In the genomic region with DNA sequence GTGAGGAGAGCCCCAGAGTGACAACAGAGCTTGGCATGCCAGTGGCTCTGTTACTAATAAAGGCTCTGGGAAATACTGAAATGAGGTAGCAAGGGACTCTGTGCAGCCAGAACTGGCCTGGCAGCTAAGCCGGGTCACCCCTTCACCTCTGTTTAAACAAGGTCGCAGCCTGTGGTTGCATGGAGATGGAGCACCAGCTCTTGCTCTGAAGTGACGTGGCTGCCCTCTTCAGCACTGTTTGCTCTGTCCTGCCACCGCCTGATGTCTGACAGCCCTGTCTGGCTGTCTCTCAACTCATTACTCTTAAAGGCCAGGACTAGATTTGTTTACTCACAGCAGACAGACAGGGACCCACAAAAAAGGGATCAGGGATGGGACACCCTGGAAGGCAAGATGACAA, we compare ENCODE assay signal across 11 mouse cellular contexts. TPM values are rescaled to one million over a fixed set of nuclear protein-coding genes. Genes with fewer than 3 reads are reported as not detected.
DNase-seq lines count a peak whose midpoint lies in the region; ATAC-seq lines count a peak whose summit lies in the region.
"Had no signal": no experiment of that assay in that cellular context is flagged by ENCODE, and none has a peak within 500 bp of the region (broad histone marks: within the 10 kb centered on the region; RNA-seq: fewer than 3 reads in every experiment).

No protein-coding gene starts in this region.

- no peak overlapping the region for H3K9ac ChIP-seq in heart, embryonic 12.5 days
- H3K9ac ChIP-seq in hindbrain, embryonic 13.5 days = 0 out of 2 replicates have a peak overlapping the region, but pooled peaks have one; percentile 19
- H3K9ac ChIP-seq in lung, embryonic 16.5 days (ENCODE audit: low read length) = no peak overlapping the region

- H3K9me3 ChIP-seq in heart, embryonic 12.5 days (replicated peaks) = no peaks in the 10 kb centered on the region
- no peaks in the 10 kb centered on the region for H3K9me3 ChIP-seq in hindbrain, embryonic 13.5 days
- no peaks in the 10 kb centered on the region for H3K9me3 ChIP-seq in lung, embryonic 16.5 days (ENCODE audit: control insufficient read depth, low read length)

- H3K4me1 ChIP-seq in heart, embryonic 12.5 days (replicated peaks) = peaks cover 37% of the 10 kb centered on the region
- H3K4me1 ChIP-seq in hindbrain, embryonic 13.5 days (replicated peaks) = peaks cover 28% of the 10 kb centered on the region
- peaks cover 32% of the 10 kb centered on the region for H3K4me1 ChIP-seq in lung, embryonic 16.5 days (replicated peaks; ENCODE audit: control insufficient read depth, insufficient read depth, low read length)

- H3K4me3 ChIP-seq in heart, embryonic 12.5 days = no peak overlapping the region
- no peak overlapping the region for H3K4me3 ChIP-seq in hindbrain, embryonic 13.5 days
- no peak overlapping the region for H3K4me3 ChIP-seq in lung, embryonic 16.5 days (ENCODE audit: low read length)
- H3K4me3 ChIP-seq: erythroblast, embryonic 14.5 days had no signal

- intact Hi-C loops in heart, postnatal 14 days (cut with DNase I) = no loop called here

- H3K27ac ChIP-seq in heart, embryonic 12.5 days (ENCODE audit: poor library complexity, severe bottlenecking) = 0 out of 2 replicates have a peak overlapping the region, but pooled peaks have one; percentile 61
- H3K27ac ChIP-seq in hindbrain, embryonic 13.5 days = peak overlapping the region; percentile 18; the same call in 1 of the 2 replicates
- peak overlapping the region; percentile 48 for H3K27ac ChIP-seq in lung, embryonic 16.5 days (ENCODE audit: low read length)

- ATAC-seq in heart, embryonic 12.5 days (ENCODE audit: insufficient number of reproducible peaks, low FRiP score) = no peak
- no peak for ATAC-seq in hindbrain, embryonic 13.5 days (ENCODE audit: low FRiP score)
- ATAC-seq in lung, embryonic 16.5 days (ENCODE audit: low read depth) = peak; percentile 72
- ATAC-seq in activated CD4-positive, CD25-positive, alpha-beta regulatory T cell, adult 4 months = no peak

- H3K36me3 ChIP-seq in heart, embryonic 12.5 days = peaks cover 59% of the 10 kb centered on the region
- no peaks in the 10 kb centered on the region; the same call in 1 of the 2 replicates for H3K36me3 ChIP-seq in hindbrain, embryonic 13.5 days
- peaks cover 28% of the 10 kb centered on the region for H3K36me3 ChIP-seq in lung, embryonic 16.5 days (ENCODE audit: control insufficient read depth, insufficient read depth, low read length)

- no peak for DNase-seq in heart, postnatal 14 days
- DNase-seq in adipocyte (ENCODE audit: low spot score) = peak; percentile 26
- DNase-seq in gastrocnemius, postnatal 4 days (ENCODE audit: low spot score in 2 of 2) = no peak
- DNase-seq in thymus, adult 18-20 months = no peak
- DNase-seq: cerebellum, adult 11-12 months had no signal

- 36% methylated on average over 4 of the region's 4 CpGs for WGBS in heart, embryonic 12.5 days
- WGBS in hindbrain, embryonic 13.5 days = 13% methylated on average over 4 of the region's 4 CpGs
- WGBS in lung, embryonic 16.5 days = 11% methylated on average over 4 of the region's 4 CpGs

- no peak overlapping the region for H3K4me2 ChIP-seq in heart, embryonic 12.5 days
- no peak overlapping the region for H3K4me2 ChIP-seq in hindbrain, embryonic 13.5 days
- H3K4me2 ChIP-seq in lung, embryonic 16.5 days (ENCODE audit: low read depth, low read length) = no peak overlapping the region

- H3K27me3 ChIP-seq in heart, embryonic 12.5 days (replicated peaks) = no peaks in the 10 kb centered on the region
- H3K27me3 ChIP-seq in hindbrain, embryonic 13.5 days = peaks cover 49% of the 10 kb centered on the region
- no peaks in the 10 kb centered on the region for H3K27me3 ChIP-seq in lung, embryonic 16.5 days (ENCODE audit: control insufficient read depth, insufficient read depth, low read depth, low read length)
- H3K27me3 ChIP-seq: CH12.LX had no signal

RNA-seq across cellular contexts. Expression of a gene that starts 25.3 kb away (rescaled TPM):
- polyA plus RNA-seq in heart, embryonic 12.5 days (2016; fragmentation: Nextera tagmentation; extraction: Ambion mirVana) = 20.7 and 22.5 TPM in 2 replicates
- total RNA-seq in heart, postnatal 14 days (2021) = 10 to 100 TPM; 12.2 to 13.6 TPM
- polyA plus RNA-seq in hindbrain, embryonic 13.5 days (2015; fragmentation: Nextera tagmentation; extraction: Ambion mirVana) = 19.6 and 19.9 TPM in 2 replicates
- 13.6 and 14.6 TPM in 2 replicates for polyA plus RNA-seq in lung, embryonic 16.5 days (2015; fragmentation: Nextera tagmentation; extraction: Ambion mirVana)
- total RNA-seq in gastrocnemius, postnatal 4 days (2021) = 10 to 100 TPM; 18.9 to 22.3 TPM
- polyA plus RNA-seq in activated CD4-positive, CD25-positive, alpha-beta regulatory T cell, adult 4 months (2017; shearing (Covaris generic)) = 1 to 10 TPM; 3.8 to 4.6 TPM
